Mouse (Mus musculus) ovary, postnatal 36 days (tissue): ENCODE measurements around the gene Bid.
"Not testable (repeated sequence)": the region's sequence is repeated elsewhere in the genome, so short reads cannot be mapped to it uniquely, and the experiment has no call there.

Experiments
- DNase-seq: peaks from one replicate; pipeline ENCODE4 v3.0.0; 2022; ENCODE audit warnings: low spot score, mixed read lengths

Gene Bid

GRCm38 (mm10) chr6:120934176-120934575, 17.5 kb upstream of the Bid start:
- no peak for DNase-seq

DNA sequence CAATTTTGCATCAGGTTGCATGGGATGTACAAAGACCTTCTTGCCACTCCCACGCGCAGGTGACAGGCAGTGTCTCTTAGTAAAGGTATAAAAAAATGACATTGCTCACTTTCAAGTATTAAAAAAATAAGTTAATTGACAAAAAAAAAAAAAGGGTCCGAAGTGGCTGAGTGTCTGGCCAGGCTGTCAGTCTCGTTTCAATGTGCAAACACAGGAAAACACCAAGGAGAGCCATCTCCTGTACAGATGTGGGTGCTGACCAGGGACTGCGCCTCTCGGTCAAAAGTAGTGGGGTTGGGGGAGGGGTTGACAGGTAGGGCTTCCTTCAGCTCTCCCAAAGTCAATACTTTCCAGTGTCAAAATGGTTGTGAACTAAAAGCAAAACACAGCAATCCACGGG, 17.0 kb upstream of the Bid start:
- DNase-seq: no peak

GRCm38 (mm10) chr6:120932597-120932996, 15.9 kb upstream of the Bid start:
- no peak for DNase-seq

GRCm38 (mm10) chr6:120930450-120931306, 14.0 kb upstream of the Bid start:
- no peak for DNase-seq

- DNase-seq: no peak
Measured at GRCm38 (mm10) chr6:120929421-120929820, 12.8 kb upstream of the Bid start.

DNA sequence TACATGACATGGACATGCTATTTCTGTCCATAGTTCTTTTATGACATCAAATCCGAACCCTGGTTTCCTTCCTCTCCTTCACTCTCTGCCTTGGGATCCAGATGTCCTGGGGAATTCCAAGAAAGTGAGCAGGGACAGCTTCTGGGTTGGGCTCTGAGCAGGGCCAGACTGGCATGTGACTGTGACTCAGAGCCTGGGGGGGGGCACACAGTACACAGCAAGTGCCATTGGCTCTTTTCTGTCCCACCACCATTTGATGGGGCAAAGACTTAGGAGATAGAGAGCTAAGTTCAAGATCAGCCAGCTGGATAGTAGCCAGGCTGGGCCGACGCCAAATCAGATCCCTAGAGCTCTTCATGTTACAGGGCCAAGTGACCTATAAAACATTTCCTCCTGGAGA, 11.1 kb upstream of the Bid start:
- DNase-seq: peak; percentile 61

DNA sequence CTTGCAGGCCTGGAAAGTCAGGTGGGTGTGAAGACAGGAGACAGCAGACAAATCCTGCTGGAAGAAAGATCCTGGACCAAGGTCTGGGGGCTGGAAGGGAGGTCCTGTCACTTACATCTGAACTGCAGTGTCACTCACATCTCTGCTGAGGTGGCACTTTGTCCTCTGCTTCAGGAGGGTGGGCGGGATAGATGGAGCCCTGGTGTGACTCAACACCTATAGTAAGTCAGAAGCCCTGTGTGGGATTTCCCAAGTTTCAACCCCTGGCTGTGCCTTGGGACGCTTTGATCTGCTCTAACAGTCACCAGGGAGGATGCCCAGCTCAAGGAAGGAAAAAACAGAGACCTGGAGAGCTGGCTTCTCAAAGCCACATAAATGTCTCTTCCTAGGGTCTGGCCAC, 10.2 kb upstream of the Bid start:
- DNase-seq: no peak

DNA sequence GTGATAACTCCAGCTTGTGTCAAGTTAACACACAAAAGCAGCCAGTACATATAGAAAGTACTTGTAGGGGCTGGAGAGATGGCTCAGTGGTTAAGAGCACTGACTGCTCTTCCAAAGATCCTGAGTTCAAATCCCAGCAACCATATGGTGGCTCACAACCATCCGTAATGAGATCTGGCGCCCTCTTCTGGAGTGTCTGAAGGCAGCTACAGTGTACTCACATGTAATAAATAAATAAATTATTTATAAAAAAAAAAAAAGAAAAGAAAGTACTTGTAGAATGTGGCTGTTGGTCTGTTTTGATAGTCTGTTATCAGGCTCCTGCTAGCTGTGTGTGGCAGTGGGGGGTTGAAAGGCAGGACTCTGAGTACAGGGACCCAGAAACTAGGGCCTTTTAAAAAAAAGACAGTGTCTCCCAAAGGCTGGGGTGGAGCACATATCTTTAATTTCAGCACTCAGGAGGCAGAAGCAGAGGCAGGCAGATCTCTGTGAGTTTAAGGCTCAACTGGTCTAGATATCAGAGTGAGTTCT, 8.2 kb upstream of the Bid start:
- not testable (repeated sequence) for DNase-seq

GRCm38 (mm10) chr6:120917975-120918374, 1.3 kb upstream of the Bid start:
- DNase-seq: no peak

GRCm38 (mm10) chr6:120916972-120917881, 574 bp upstream of the Bid start:
- not testable (repeated sequence) for DNase-seq

DNA sequence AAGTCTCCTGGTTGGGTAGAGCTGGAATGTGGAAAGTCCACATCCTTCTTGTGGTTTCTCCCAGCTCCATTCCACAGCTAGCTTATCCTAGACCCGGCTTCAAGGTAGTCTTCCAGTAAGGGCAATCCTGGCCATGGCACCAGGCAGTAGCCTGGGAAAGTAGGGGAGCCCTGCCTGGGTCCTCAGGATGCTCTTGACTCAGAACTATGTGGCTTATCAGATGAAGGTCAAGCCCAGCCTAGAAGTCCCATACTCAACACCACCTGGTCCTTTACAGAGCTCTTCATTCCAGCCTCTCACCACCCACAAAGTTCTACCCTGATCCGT, 1.0 kb downstream of the Bid start:
- DNase-seq: no peak

DNA sequence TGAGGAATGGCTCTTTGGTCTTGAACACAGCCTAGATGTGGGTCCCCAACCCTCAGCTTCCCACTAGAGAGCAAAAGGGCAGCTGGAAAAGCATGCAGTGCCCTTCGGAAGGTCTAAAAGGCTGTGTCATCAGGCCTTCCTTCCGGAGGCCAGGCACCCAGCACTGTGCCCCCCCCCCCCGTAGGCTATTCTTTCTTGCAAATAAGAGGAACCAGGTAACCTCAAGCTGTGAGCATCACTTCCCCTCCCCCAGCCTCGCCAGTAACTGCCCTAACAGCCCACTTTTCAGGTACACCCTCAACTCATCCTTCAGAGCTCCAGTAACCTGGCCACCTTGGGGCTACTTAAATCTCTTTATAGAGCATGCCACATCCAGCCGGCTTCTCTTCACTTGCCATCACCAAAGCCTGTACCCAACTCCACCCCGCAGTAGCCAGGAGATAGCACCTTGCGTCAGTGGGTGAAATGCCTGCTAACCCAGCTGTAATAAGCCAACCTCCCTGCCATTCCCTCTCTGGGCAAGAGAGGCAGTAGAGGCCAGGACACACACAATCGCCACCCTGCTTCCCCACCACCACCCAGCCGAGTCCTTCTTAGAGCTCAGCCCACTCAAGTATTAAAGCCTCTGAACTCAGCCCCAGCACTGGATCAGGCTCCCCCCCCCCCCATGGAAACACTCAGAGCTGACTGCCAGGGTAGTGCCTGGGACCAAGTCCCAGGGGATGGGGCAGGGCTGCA, 1.6 kb downstream of the Bid start:
- DNase-seq: no peak

GRCm38 (mm10) chr6:120914533-120914910, 2.1 kb downstream of the Bid start:
- DNase-seq: no peak

DNA sequence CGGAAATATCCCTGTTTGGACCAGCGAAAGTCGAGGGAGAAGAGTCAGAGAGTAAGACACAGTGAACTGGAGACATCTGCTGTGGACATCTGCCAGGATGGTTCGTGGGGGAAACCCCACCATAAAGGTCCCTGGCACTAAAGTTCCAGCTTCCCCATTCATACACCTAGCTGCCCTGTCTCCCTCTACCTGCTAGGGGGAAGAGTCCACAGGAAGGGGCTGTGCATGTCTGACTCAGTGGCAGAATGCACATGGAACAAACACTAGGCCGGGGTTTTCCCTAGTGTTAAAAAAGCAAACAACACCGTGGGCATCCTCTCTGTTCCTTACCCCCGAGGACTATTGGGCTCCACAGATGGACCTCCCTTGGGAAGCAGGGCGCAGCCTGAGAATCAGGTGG, 2.9 kb downstream of the Bid start:
- DNase-seq: no peak

DNA sequence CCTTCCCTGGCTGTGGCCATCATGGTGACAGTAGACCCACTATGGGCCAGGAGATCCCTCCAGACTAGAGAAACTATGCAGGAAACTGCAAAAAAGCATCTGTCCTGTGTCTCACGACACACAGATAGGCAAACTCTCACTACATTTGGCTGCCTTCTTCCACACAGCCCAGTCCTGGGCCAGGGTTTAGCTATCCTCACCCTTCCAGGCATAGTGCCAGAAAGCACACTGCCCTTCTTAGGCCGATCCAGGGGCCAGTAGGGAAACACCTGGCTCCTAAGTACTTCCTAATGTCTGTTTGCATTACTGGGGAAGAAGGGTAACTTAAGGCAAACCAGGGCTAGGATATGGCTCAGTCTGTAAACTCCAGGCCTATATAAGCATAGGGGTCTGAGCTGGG, 3.7 kb downstream of the Bid start:
- DNase-seq: no peak

DNA sequence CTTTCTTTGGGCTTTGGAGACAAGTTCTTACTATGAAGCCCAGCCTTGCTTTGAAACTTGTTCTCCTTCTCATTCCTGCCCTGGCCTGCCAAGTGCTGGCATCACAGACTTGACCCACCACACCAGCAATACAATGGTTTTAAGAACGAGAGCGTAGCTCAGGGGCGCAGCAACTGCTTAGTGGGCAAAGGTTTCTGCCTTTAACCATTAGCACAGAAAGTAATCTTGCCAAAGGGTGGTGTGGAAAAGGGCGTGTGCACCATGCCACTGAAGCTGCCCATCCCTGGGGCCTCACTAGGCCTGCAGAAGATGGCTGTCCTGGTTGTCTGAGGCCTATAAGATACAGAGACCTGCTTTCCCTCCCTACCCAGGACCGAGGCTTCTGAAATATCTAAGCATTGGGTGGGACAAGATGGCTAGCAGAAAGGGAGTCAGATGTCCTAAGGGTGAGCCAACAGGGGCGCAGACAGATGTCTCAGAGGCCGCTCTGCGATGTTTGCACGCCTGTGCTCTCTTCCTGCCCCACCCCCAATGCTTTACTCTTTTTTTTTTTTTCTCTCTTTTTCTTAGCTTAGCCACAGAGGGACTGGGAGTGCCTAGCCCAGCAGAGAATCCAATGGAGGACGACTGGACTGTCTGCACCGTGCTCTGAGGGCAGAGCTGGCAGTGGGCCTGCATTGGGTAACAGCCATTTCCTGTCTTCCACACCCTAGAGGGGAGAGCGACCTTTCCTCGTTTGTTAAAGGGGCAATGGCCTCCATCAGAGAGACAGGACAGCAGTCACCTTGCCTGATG, 5.2 kb downstream of the Bid start:
- DNase-seq: no peak

DNA sequence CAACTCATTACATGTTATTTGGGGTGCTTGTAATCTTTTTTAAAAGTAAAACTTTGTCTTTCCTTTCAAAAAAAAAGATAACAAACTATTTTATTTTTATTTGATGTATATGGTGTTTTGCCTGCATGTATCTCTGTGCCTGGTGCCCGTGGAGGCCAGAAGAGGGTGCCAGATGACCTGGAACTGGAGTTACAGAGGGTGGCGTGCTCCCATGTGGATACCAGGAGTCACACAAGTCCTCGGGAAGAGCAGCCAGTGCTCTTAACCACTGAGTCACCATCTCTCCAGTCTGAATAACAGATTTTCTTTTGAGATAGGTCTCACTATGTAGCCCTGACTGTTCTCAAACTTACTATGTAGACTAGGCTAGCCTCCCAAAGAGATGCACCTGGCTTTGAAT, 7.2 kb downstream of the Bid start:
- no peak for DNase-seq

DNA sequence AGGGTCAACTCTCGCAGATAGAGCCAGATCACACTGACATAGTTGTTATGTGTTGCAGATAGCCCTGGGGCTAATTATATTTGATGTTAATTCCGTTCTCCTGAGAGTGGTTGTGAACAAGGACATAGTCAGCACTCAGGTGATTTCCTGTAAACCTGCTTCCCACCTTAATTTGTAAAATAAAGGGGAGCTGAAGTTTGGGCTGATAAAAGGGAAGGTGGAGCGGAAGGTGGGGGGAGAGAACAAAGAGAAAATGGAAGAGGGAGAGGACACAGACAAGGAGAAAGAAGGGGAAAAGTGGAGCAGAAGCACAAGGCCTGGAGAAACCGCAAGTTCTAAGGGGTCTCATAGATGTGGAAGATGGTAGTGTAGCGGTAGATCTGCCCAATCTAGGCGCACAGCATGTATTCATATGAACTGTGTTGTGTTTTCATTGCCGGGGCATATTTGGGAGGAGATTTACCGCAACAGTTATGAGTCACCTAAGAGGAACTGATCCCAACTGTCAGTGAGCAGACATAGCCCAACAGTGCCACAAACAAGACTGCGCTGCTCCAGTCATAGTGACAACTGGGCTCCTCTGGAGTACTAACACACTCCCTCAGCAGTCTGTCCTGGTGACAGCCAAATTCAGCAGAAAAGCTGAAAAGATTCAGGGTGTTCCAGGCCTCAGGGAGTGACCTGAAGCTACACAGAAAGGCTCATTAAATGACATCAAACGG, 8.6 kb downstream of the Bid start:
- not testable (repeated sequence) for DNase-seq

- DNase-seq: no peak
Measured at GRCm38 (mm10) chr6:120906521-120906920, 10.1 kb downstream of the Bid start.

- DNase-seq: no peak
Measured at GRCm38 (mm10) chr6:120905111-120905510, 11.5 kb downstream of the Bid start.

DNA sequence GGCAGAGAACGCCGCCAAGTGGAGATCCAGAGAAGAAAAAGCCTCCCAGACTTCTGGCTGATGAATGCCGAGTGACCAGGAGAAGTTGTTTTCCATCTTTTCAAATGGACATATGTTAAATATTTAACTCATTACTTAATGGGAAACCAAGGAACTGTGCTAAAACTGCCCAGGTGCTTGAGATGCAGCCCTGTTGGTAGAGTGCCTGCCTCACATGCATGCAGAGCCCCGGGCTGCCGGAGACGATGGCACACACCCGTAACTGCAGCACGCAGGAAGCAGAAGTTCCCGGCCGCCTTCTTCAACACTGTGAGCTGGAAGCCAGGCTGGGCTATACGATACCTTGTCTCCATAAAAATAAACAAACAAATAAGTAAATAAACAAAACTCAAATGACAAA, 12.7 kb downstream of the Bid start:
- DNase-seq: no peak
